Mouse (Mus musculus) kidney, adult 2 months (tissue): ENCODE data around the gene Golga1. TPM values are rescaled to one million over a fixed set of nuclear protein-coding genes. Genes with fewer than 3 reads are reported as not detected.
A peak's percentile ranks its signal among the peaks of the same experiment; 100 is the strongest.

Experiments used
- DNase-seq: peaks from one replicate; pipeline ENCODE4 v3.0.0; 2021
- H3K27ac ChIP-seq: fragments of 200-500 bp; 2 replicates; pipeline ENCODE4 v1.5.1; 2012; ENCODE audit warnings: low read depth, low read length, control low read depth, inconsistent platforms; ENCODE audit not compliant: insufficient read depth
- H3K27me3 ChIP-seq: fragments of 200-500 bp; replicated peaks from 2 replicates; pipeline ENCODE4 v1.6.1; 2012; ENCODE audit warnings: mild to moderate bottlenecking, moderate library complexity, low read length, inconsistent platforms; ENCODE audit not compliant: control insufficient read depth, insufficient read depth
- H3K36me3 ChIP-seq: fragments of 200-500 bp; 2 replicates; pipeline ENCODE4 v1.6.1; 2012; ENCODE audit warnings: mild to moderate bottlenecking, moderate library complexity, low read length, inconsistent platforms; ENCODE audit not compliant: control insufficient read depth, insufficient read depth
- H3K4me1 ChIP-seq: fragments of 200-500 bp; 2 replicates; pipeline ENCODE4 v1.6.1; 2011; ENCODE audit warnings: low read length; ENCODE audit not compliant: control insufficient read depth, insufficient read depth
- H3K4me3 ChIP-seq: fragments of 200-500 bp; 2 replicates; pipeline ENCODE4 v1.5.1; 2011; ENCODE audit warnings: mild to moderate bottlenecking, low read depth, low read length, control low read depth; ENCODE audit not compliant: insufficient read depth
- CTCF ChIP-seq: fragments of 200-500 bp; conservative IDR thresholded peaks from 2 replicates; pipeline ENCODE4 v1.5.1; 2011; ENCODE audit warnings: low read depth, mild to moderate bottlenecking, control low read depth, low read length, moderate library complexity, mixed read lengths; ENCODE audit not compliant: insufficient read depth, insufficient read length
- POLR2A ChIP-seq: fragments of 200-500 bp; IDR thresholded peaks from one replicate; pipeline ENCODE4 v1.6.1; 2011; ENCODE audit warnings: low read depth, low read length, control low read depth
- WGBS: fragments of 180-500 bp; shearing (Covaris S2); methylation state at CpG from one replicate; pipeline ENCODE4 v1.1.7; 2018; 5-methylcytosine and 5-hydroxymethylcytosine counted together
- polyA plus RNA-seq: library from polyadenylated mRNA; depleted of rRNA; stranded (reverse); fragments of >200 nt; gene quantifications from 2 replicates; pipeline ENCODE4 v1.2.3, GENCODE M21; 2012

Gene Golga1
- polyA plus RNA-seq, 1 experiment, result 10.5 TPM

DNA sequence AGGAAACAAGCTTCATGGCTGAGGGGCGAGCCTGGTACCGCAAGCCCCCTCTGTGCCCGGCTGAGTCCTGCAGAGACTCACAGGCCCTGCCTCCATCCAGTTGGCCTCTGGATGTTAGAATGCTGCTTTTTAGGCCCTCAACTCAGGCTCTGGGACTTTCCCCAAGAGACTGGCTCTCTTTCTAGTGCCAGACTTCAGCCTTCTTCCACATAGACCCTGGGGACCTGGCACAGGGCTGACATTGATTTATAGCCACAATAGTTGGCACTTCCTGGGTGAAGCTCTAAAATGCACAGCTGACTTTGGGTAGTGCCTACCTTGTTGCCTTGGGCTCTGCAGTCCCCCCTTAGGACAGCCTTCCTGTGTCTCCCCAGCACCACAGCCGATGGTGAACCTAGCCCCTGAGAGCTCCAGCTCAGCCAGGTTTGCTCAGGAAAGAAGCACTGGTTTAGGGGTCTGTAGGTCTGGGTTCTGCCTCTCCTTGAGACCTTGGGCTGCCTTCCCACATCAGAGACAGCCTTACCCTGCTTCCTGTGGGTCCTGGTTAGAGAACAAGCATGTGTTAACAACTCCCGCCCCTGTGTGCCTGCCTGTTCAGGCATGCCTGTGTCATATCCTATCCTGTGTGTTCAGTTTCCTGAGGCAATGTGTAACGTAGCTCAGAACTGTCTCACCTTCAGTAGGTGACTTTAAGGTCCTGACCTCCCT lies 77.4 kb downstream of the Golga1 start:
- H3K27ac ChIP-seq, result no peak overlapping the region
- no peaks in the 10 kb centered on the region for H3K27me3 ChIP-seq
- H3K4me1 ChIP-seq, result no peaks in the 10 kb centered on the region
- no peak overlapping the region for H3K4me3 ChIP-seq
- WGBS, result 80% methylated on average over 6 of the region's 6 CpGs
- DNase-seq, result no peak
- no peaks in the 10 kb centered on the region for H3K36me3 ChIP-seq
- no peak for TF ChIP-seq CTCF

DNA sequence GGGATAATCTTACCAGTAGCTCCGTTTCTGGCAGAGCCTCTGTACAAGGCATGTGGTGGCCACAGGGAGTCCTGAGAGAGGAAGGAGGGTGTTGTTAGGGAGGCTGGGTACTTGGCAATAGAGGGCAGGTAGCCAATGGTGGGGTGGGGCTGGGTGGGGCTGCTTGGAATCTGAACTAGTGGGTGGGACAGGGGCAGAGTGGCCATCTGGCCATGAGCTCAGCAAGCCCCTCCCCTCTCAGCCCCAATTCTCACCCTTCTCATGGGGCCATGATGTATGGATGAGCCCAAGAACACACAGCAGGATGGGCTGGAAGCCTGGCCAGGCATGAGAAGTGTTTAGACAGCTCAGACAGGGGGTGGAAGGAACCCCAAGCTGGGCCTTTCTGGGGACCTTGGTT lies 78.0 kb downstream of the Golga1 start:
- Histone ChIP-seq H3K4me1 (no peaks in the 10 kb centered on the region), H3K27me3 (no peaks in the 10 kb centered on the region), H3K36me3 (no peaks in the 10 kb centered on the region), H3K4me3 (no peak overlapping the region), H3K27ac (no peak overlapping the region)
- TF ChIP-seq POLR2A (no peak), CTCF (no peak)
- DNase-seq, result no peak
- WGBS, result 69% methylated on average over 1 of the region's 1 CpGs

DNA sequence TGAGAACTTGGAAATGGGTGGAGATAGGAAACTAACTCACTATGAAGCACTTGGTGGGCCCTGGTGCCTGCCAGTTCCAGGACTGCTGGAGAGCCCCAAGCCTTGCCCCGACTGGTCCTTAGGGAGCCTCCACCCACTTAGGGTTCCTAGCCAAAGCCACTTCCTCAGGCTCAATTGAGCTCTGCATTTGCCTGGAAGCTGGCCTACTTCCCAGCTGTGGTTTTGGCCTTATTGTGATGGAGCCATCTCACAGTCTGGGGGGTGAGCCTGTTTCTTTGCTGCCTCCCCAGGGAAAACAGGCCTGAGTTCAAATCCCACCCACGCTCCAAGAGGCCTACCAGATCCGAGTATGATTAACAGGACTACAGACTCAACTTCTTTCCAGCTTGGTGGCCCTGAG lies 78.8 kb downstream of the Golga1 start:
- no peak overlapping the region for H3K4me3 ChIP-seq
- H3K36me3 ChIP-seq, result no peaks in the 10 kb centered on the region
- WGBS, result 66% methylated on average over 3 of the region's 3 CpGs
- no peaks in the 10 kb centered on the region for H3K4me1 ChIP-seq
- H3K27ac ChIP-seq, result no peak overlapping the region
- DNase-seq, result peak; percentile 55
- no peak for TF ChIP-seq POLR2A
- TF ChIP-seq CTCF, result no peak
- H3K27me3 ChIP-seq, result no peaks in the 10 kb centered on the region

GRCm38 (mm10) chr2:38983456-38983855 lies 81.9 kb downstream of the Golga1 start:
- TF ChIP-seq CTCF (0 out of 2 replicates have a peak, but pooled peaks have one; percentile 10), POLR2A (no peak)
- Histone ChIP-seq H3K4me1 (no peaks in the 10 kb centered on the region), H3K36me3 (no peaks in the 10 kb centered on the region), H3K4me3 (no peak overlapping the region), H3K27me3 (no peaks in the 10 kb centered on the region), H3K27ac (no peak overlapping the region)
- no peak for DNase-seq
- 97% methylated on average over 2 of the region's 2 CpGs for WGBS

- Histone ChIP-seq H3K27me3 (no peaks in the 10 kb centered on the region), H3K4me1 (no peaks in the 10 kb centered on the region), H3K4me3 (no peak overlapping the region), H3K36me3 (no peaks in the 10 kb centered on the region), H3K27ac (no peak overlapping the region)
- 84% methylated on average over 4 of the region's 4 CpGs for WGBS
- no peak for DNase-seq
- TF ChIP-seq POLR2A, result no peak
- TF ChIP-seq CTCF, result no peak
Observed at GRCm38 (mm10) chr2:38977837-38978236, 87.5 kb downstream of the Golga1 start.

DNA sequence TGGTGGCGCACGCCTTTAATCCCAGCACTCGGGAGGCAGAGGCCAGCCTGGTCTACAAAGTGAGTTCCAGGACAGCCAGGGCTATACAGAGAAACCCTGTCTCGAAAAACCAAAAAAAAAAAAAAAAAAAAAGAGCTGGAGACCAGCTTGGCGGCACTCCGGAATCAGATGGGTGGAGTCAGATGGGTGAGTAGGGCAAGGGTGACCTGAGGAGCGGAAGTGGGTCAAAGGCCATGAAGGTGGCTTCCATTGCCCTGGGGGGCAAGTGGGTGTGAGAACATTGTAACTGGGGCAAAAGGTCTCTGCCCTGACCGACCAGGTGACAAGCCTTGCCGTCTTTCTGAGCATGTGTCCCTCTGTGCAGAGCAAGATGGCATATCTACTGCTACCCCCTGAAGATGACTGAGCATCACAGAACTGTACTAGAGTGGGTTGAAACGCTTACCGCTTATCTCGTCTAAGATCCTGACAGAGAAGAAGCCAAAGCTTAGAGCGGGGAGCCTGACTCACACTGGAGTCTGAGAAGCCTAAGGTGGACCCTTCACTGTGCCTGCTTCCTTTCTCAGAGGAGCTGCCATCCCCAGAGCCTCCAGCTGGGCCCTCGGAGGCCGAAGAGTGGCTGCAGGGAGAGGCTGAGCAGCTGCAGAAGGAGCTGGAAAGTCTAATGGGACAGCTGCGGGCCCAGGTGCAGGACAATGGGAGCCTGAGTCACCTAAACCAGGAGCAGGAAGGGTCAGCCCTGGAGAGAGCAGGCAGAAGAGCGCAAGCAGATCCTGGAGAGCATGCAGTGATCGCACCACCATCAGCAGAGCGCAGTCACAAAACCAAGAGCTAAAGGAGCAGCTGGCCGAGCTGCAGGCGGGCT lies 89.2 kb downstream of the Golga1 start:
- H3K36me3 ChIP-seq, result no peaks in the 10 kb centered on the region
- H3K4me3 ChIP-seq, result no peak overlapping the region
- DNase-seq, result no peak
- 85% methylated on average over 21 of the region's 21 CpGs for WGBS
- no peak for TF ChIP-seq CTCF
- TF ChIP-seq POLR2A, result no peak
- H3K27me3 ChIP-seq, result no peaks in the 10 kb centered on the region
- no peaks in the 10 kb centered on the region for H3K4me1 ChIP-seq
- no peak overlapping the region for H3K27ac ChIP-seq

- Histone ChIP-seq H3K4me1 (no peaks in the 10 kb centered on the region), H3K4me3 (no peak overlapping the region), H3K27me3 (no peaks in the 10 kb centered on the region), H3K36me3 (no peaks in the 10 kb centered on the region), H3K27ac (no peak overlapping the region)
- no peak for TF ChIP-seq POLR2A
- TF ChIP-seq CTCF, result no peak
- 84% methylated on average over 3 of the region's 3 CpGs for WGBS
- no peak for DNase-seq
Observed at GRCm38 (mm10) chr2:38975181-38975580, 90.2 kb downstream of the Golga1 start.
